Mouse (Mus musculus): ENCODE measurements around the gene Mecom.

- TF ChIP-seq CTCF (IDR thresholded peaks at IDR 0.05; ENCODE audit: borderline replicate concordance, insufficient read depth, low read depth, low read length), result no peak
- no peak for TF ChIP-seq POLR2A (IDR thresholded peaks at IDR 0.05; ENCODE audit: borderline replicate concordance, insufficient read depth, low read length)
These were observed 13.0 kb upstream of the Mecom start for GRCm38 (mm10) chr3:30560677-30561314.
